Mouse (Mus musculus) limb, embryonic 12.5 days (tissue): ENCODE data around the gene Trappc2l. TPM values are rescaled to one million over a fixed set of nuclear protein-coding genes. Genes with fewer than 3 reads are reported as not detected.

ENCODE experiments used
- ATAC-seq: fragments of 200-750 bp; cut with Nextera tagmentation; 2 replicates; pipeline ENCODE4 v1.8.0; 2017; ENCODE audit warnings: low read depth, moderate TSS enrichment; ENCODE audit not compliant: insufficient number of reproducible peaks, insufficient read depth, low FRiP score, low TSS enrichment
- H3K27ac ChIP-seq: fragments of 300-500 bp; sonication (generic); 2 replicates; pipeline ENCODE4 v1.5.1; 2016; ENCODE audit warnings: mild to moderate bottlenecking, moderate library complexity
- H3K27me3 ChIP-seq: fragments of 300-500 bp; sonication (generic); 2 replicates; pipeline ENCODE4 v1.6.1; 2016; ENCODE audit warnings: mild to moderate bottlenecking, moderate library complexity
- H3K36me3 ChIP-seq: fragments of 300-500 bp; sonication (generic); 2 replicates; pipeline ENCODE4 v1.6.1; 2016; ENCODE audit warnings: mild to moderate bottlenecking, moderate library complexity
- H3K4me1 ChIP-seq: fragments of 300-500 bp; sonication (generic); replicated peaks from 2 replicates; pipeline ENCODE4 v1.6.1; 2016
- H3K4me2 ChIP-seq: fragments of 300-500 bp; sonication (generic); 2 replicates; pipeline ENCODE4 v1.6.1; 2016; ENCODE audit warnings: mild to moderate bottlenecking, moderate library complexity
- H3K4me3 ChIP-seq: fragments of 300-500 bp; sonication (generic); replicated peaks from 2 replicates; pipeline ENCODE4 v1.5.1; 2016; ENCODE audit warnings: mild to moderate bottlenecking
- H3K9ac ChIP-seq: fragments of 300-500 bp; sonication (generic); replicated peaks from 2 replicates; pipeline ENCODE4 v1.6.1; 2016; ENCODE audit warnings: mild to moderate bottlenecking, moderate library complexity
- H3K9me3 ChIP-seq: fragments of 300-500 bp; sonication (generic); 2 replicates; pipeline ENCODE4 v1.6.1; 2016; ENCODE audit warnings: mild to moderate bottlenecking, moderate library complexity
- WGBS: fragments of 180-500 bp; shearing (Covaris S2); methylation state at CpG from one replicate; pipeline ENCODE4 v1.1.7; 2016; 5-methylcytosine and 5-hydroxymethylcytosine counted together
- polyA plus RNA-seq: library from polyadenylated mRNA; unstranded; fragments of >200 nt; fragmentation: Nextera tagmentation; extraction: Ambion mirVana; gene quantifications from 2 replicates; pipeline ENCODE4 v1.2.1, GENCODE M21; 2016

The Trappc2l gene
- polyA plus RNA-seq, 1 experiment from 2014 or later, result 39.0 TPM

DNA sequence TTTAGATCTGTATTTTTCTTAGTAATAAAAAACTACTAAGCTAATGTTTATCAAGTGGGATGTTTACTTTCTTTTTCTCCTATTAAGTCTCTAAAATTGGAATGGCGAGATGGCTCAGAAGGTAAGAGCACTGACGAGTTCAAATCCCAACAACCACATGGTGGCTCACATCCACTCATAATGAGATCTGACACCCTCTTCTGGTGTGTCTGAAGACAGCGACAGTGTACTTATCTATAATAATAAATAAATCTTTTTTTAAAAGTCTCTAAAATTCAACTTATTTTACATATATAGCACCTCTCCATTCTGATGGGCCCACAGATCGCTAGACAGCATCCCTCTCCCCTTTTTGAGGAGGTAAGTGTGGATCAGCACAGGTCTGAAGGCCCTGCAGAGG is 1.2 kb upstream of the Trappc2l start:
- no peak for ATAC-seq
- H3K27ac ChIP-seq, result no peak overlapping the region

DNA sequence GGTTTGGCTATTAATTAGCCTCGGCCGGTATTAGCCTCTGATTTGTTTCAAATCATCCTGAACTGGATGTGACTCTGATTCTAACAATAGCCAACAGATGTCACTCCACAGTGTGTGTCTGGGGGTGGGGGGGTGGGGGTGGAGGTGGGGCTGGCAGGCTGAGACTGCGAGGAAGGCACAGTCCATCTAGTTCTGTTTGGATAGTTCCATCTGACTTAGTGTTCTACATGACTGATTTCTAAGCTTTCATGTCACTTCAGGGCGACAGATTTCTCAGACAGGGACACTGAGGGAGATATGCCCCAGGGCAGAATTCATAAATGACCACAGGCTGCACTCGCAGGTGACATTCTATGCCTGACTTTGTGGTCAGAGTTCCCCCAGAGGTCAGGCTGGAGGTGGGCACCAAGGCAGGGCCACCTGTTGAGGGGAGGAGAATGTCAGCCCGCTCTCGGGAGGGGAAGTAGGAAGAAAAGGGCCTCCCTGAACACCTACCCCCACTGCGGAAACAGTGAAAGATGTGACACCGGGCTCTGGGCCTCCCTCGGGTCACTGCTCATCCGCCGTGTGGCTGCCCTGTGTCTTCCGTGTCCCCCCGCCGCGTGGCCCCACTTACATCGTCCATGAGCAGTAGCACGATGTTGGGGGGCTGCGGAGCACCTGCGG is 695 bp upstream of the Trappc2l start:
- Histone ChIP-seq H3K36me3 (peaks cover 15% of the 10 kb centered on the region; the same call in 1 of the 2 replicates), H3K27ac (0 out of 2 replicates have a peak overlapping the region, but pooled peaks have one; percentile 37), H3K4me2 (peak overlapping the region; percentile 90), H3K4me3 (peak overlapping the region; percentile 59), H3K4me1 (peaks cover 19% of the 10 kb centered on the region), H3K27me3 (no peaks in the 10 kb centered on the region), H3K9ac (peak overlapping the region; percentile 73), H3K9me3 (no peaks in the 10 kb centered on the region)
- no peak; the same call in 1 of the 2 replicates for ATAC-seq
- 4% methylated on average over 20 of the region's 20 CpGs for WGBS

More for the DNA sequence above, 1.2 kb upstream of the Trappc2l start:
- H3K9ac ChIP-seq, result no peak overlapping the region
- no peaks in the 10 kb centered on the region for H3K27me3 ChIP-seq
- H3K9me3 ChIP-seq, result no peaks in the 10 kb centered on the region
- 61% methylated on average over 4 of the region's 4 CpGs for WGBS
- 0 out of 2 replicates have a peak overlapping the region, but pooled peaks have one; percentile 59 for H3K4me3 ChIP-seq
- H3K4me1 ChIP-seq, result peaks cover 18% of the 10 kb centered on the region
- peaks cover 10% of the 10 kb centered on the region; the same call in 1 of the 2 replicates for H3K36me3 ChIP-seq
- peak overlapping the region; percentile 90 for H3K4me2 ChIP-seq

DNA sequence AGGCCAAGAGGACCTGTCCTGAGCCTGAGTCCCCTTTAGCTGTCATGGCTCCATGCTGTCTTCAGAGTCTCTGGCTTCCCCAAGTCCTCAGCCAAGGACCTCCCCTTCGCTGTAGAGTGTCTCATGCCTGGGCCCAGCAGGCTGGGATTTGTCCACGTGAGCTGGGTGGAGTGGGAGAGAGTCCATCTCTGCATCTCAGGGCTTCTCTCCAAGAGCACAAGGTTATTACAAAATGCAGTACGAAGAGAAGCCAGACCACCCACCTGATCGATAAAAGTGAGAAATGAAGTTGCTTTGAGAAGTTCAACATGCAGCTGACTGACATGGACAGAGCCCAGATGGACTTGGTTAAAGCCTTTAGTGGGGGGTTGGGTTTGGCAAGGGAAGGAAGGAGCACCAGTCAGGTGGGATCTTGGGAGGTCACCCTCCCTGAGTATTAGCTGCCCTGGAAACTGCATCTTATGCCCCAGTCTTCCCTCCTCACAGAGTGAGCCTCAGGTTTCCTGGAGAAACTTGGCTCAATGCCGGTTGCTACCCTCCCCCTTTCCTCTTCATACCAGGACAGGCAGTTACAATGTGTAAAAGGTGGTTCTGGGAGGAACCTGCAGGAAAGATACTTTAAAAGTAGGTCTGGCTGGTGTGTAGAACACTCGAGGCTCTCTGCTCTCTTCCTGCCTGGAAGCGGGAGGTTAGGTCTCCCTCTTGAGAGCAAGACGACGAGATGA is 4.9 kb downstream of the Trappc2l start:
- no peak overlapping the region for H3K4me3 ChIP-seq
- H3K9me3 ChIP-seq, result no peaks in the 10 kb centered on the region
- H3K4me2 ChIP-seq, result no peak overlapping the region
- WGBS, result 60% methylated on average over 9 of the region's 9 CpGs
- peak overlapping the region; percentile 54 for H3K27ac ChIP-seq
- H3K27me3 ChIP-seq, result no peaks in the 10 kb centered on the region
- peaks cover 42% of the 10 kb centered on the region for H3K4me1 ChIP-seq
- ATAC-seq, result no peak
- peaks cover 15% of the 10 kb centered on the region; the same call in 1 of the 2 replicates for H3K36me3 ChIP-seq
- no peak overlapping the region for H3K9ac ChIP-seq

DNA sequence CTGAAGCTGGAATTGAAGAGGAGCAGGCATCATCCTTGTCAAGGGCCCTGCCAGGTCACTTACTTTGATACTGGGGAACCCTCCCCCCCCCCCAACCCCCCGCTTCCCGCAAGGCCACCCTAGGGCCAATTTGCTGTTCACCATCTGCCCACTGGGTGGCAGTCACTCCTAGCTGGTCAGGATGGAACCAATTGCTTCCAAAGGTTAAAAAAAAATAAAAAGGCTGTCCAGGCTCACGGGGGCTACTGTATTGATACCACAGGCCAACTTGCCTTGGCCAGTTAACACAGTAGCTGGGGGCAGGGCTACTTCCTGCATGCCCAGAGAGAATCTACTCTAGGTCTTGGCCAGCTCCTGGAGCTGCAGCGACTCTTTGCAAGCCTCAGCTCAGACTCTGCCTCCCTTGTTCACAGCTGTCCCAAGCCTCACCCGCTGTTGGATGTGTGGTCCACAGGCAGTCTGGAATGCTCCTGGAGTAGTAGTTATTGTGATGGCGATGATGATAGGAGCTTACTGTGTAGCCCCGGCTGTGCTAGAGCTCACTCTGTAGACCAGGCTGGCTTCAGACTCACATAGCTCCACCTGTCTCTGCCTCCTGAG is 6.6 kb downstream of the Trappc2l start:
- H3K36me3 ChIP-seq, result peaks cover 15% of the 10 kb centered on the region; the same call in 1 of the 2 replicates
- H3K4me2 ChIP-seq, result no peak overlapping the region
- 30% methylated on average over 5 of the region's 7 CpGs for WGBS
- peaks cover 32% of the 10 kb centered on the region for H3K4me1 ChIP-seq
- no peaks in the 10 kb centered on the region for H3K27me3 ChIP-seq
- no peak overlapping the region for H3K4me3 ChIP-seq
- peak overlapping the region; percentile 59; the same call in 1 of the 2 replicates for H3K27ac ChIP-seq
- no peaks in the 10 kb centered on the region for H3K9me3 ChIP-seq
- H3K9ac ChIP-seq, result no peak overlapping the region
- ATAC-seq, result 0 out of 2 replicates have a peak, but pooled peaks have one; percentile 16

DNA sequence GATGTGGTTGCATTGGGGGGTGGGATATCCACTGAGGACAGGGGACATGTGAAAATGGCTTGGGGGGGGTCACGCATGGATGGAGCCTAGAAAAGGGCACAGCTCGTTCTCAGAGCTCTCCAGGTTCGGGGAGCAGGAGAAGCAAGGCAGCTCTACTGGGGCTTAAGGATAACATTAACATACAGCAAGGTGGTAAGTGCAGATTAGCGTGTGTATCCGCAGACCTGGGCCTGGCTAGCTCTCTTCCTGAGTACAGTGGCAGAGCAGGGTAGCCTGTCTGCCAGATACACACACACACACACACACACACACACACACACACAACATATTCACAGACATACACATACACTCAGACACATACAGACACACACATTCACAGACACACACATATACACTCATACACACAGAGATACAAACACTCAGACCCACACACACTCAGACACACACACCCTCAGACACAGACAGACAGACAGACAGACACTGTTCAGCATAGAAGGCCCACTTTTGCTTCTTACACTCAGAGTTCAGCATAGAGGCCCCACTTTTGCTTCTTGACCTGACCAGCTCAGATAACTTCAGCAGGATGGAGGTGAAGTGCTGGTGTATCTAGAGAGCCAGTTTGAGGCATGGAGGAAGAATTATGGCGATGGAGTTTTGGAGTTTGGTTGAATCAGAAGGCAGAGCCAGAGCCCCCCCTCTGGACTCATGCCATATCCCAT is 7.4 kb downstream of the Trappc2l start:
- Histone ChIP-seq H3K27me3 (no peaks in the 10 kb centered on the region), H3K36me3 (peaks cover 15% of the 10 kb centered on the region; the same call in 1 of the 2 replicates), H3K4me2 (no peak overlapping the region), H3K4me1 (peaks cover 32% of the 10 kb centered on the region), H3K9ac (no peak overlapping the region), H3K27ac (0 out of 2 replicates have a peak overlapping the region, but pooled peaks have one; percentile 59), H3K4me3 (no peak overlapping the region), H3K9me3 (no peaks in the 10 kb centered on the region)
- no peak for ATAC-seq
- WGBS, result 79% methylated on average over 6 of the region's 6 CpGs

DNA sequence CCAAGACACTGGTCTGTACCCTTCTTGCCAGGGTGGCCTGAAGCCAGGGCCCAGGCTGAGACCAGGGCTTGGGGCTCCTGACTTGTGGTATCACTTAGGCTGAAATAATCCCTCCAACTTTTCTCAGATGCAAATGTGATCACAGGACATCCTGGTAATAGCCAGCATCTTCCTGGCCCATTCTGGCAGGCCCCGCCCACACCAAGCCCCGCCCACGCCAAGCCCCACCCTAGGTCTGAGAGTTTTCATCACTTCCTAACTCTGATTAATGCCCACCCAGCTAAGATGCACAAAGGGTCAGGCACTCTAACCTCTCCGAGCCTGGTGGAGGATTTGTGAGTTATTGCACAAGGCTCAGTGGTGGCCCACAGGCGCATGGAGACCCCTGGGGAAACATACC is 9.0 kb downstream of the Trappc2l start:
- no peak overlapping the region for H3K9ac ChIP-seq
- peaks cover 2% of the 10 kb centered on the region; the same call in 1 of the 2 replicates for H3K36me3 ChIP-seq
- no peak overlapping the region for H3K4me2 ChIP-seq
- H3K4me1 ChIP-seq, result peaks cover 32% of the 10 kb centered on the region
- no peak for ATAC-seq
- H3K9me3 ChIP-seq, result no peaks in the 10 kb centered on the region
- peak overlapping the region; percentile 66 for H3K27ac ChIP-seq
- no peak overlapping the region for H3K4me3 ChIP-seq
- 23% methylated on average over 5 of the region's 5 CpGs for WGBS
- no peaks in the 10 kb centered on the region for H3K27me3 ChIP-seq

DNA sequence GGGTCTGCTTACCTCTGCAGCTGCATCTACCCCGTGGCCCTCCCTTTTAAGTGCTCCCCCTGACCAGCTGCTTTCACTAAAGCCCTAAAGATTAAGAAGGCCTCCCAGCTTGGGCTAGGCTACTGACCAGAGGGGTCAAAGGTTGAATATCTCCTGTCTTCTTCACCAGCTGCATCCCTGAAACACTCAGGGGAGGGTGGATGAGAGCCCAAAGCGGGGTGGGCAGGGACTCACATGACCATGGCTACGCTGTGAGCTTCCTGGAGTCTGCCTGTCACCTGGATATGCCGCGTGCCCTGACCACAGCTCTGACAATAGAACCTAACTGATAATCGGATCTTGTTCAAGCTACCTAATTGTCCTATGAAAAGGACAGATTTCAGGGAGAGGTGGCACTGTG is 11.3 kb downstream of the Trappc2l start, which contains the start of gene Pabpn1l:
TSS of gene Pabpn1l (minus strand) at position 13 of the 400 bp plus-strand sequence.
- no peak for ATAC-seq
- H3K9ac ChIP-seq, result no peak within 1 kb of the TSS
- no peak within 1 kb of the TSS for H3K4me2 ChIP-seq
- no peak within 1 kb of the TSS for H3K4me3 ChIP-seq
- 67% methylated on average over 6 of the region's 6 CpGs for WGBS
- H3K27me3 ChIP-seq, result 0 out of 2 replicates have a peak, but pooled peaks cover 2% of the 10 kb centered on the region
- H3K4me1 ChIP-seq, result peaks cover 23% of the 10 kb centered on the region
- H3K9me3 ChIP-seq, result no peaks in the 10 kb centered on the region
- H3K36me3 ChIP-seq, result no peaks in the 10 kb centered on the region
- no peak within 1 kb of the TSS for H3K27ac ChIP-seq

DNA sequence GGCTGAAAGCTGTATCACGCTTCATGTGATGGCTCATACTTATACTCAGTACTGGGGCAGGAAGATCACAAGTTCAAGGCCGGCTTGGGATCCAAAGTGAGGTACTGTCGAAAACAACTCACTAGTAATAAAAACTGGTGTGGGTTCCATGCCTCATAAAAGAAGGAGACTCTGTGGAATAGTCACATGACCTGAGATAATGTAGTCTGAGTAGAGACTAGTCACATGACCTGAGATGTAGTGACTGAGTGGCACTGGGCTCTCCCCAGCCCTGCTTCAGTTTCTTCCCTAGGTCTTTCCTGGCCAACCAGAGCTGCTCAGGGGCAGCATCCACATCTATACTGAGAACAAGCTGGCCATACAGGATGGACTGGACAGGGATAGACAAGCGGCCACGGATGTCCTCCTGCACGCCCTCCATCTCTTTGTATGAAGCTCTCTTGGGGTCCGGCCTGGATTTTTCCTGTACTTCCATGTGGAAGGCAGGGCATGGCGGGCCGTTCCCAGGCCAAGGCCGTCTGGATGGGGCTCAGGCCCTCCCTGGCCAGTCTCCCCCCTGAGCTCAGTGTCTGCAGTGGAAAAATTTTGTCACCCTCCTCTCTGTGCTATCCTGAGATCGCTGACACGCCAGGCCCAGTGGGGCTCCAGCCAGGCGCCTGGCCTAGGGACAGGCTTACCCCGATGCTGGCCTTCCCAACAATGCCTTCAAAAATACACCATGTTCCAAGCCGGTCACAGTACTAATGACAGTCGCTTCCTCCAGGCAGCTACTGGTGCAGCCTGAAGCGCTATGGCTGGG is 12.6 kb downstream of the Trappc2l start:
- no peaks in the 10 kb centered on the region for H3K36me3 ChIP-seq
- H3K9me3 ChIP-seq, result no peaks in the 10 kb centered on the region
- no peak for ATAC-seq
- no peak overlapping the region for H3K4me3 ChIP-seq
- WGBS, result 87% methylated on average over 17 of the region's 17 CpGs
- no peak overlapping the region for H3K9ac ChIP-seq
- H3K27me3 ChIP-seq, result 0 out of 2 replicates have a peak, but pooled peaks cover 2% of the 10 kb centered on the region
- no peak overlapping the region for H3K27ac ChIP-seq
- no peak overlapping the region for H3K4me2 ChIP-seq
- H3K4me1 ChIP-seq, result peaks cover 16% of the 10 kb centered on the region

DNA sequence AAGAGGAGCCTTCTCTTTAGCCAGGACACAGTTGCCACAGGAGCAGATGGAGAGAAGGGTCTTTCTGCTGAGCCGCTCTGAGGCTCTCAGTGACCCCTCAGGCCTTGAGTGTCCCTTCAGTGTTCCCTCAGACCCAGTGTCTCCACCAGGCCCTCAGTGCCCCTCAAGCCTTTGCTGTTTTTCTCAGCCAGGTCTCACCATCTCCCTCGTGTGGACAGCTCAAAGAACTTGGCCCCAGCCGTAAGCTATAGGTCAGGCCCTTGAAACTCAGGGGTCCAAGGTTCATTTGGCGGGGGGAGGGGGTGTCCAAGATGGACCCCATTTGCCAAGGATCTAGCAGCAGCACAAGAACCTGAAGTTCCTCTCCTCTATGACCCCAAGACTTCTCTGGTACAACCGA is 13.2 kb downstream of the Trappc2l start:
- Histone ChIP-seq H3K4me2 (no peak overlapping the region), H3K9ac (no peak overlapping the region), H3K4me1 (peaks cover 13% of the 10 kb centered on the region), H3K9me3 (no peaks in the 10 kb centered on the region), H3K27me3 (0 out of 2 replicates have a peak, but pooled peaks cover 2% of the 10 kb centered on the region), H3K36me3 (no peaks in the 10 kb centered on the region), H3K27ac (no peak overlapping the region), H3K4me3 (no peak overlapping the region)
- ATAC-seq, result no peak
- WGBS, result 69% methylated on average over 5 of the region's 5 CpGs

DNA sequence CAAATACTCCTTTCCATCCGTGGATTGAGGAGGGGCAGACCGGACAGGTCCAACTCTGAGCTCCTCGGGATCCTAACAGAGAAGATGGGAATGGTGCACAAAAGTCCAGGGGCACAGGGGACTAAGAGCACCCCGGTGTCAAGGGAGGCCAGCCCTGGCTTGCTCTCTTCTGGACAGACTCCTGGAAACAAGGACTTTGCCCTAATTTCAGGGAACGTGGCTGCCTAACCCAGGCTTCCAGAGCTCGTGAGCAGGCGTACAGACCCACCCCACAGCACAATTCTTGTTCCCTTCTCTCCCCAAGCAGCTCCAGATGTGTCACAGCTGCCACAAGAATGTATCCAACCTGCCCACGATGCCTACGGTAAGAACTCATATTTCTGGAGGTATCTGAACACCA is 14.4 kb downstream of the Trappc2l start:
- Histone ChIP-seq H3K4me1 (0 out of 2 replicates have a peak, but pooled peaks cover 6% of the 10 kb centered on the region), H3K4me3 (no peak overlapping the region), H3K9ac (no peak overlapping the region), H3K4me2 (no peak overlapping the region), H3K27ac (no peak overlapping the region), H3K36me3 (peaks cover 4% of the 10 kb centered on the region; the same call in 1 of the 2 replicates), H3K27me3 (peaks cover 8% of the 10 kb centered on the region; the same call in 1 of the 2 replicates), H3K9me3 (no peaks in the 10 kb centered on the region)
- no peak for ATAC-seq
- 77% methylated on average over 9 of the region's 9 CpGs for WGBS
